Mouse (Mus musculus) kidney, adult 18-20 months (tissue): ENCODE results near the gene Gps2.
"Not testable (repeated sequence)": the region's sequence is repeated elsewhere in the genome, so short reads cannot be mapped to it uniquely, and the experiment has no call there.

Experiments
- DNase-seq: peaks from one replicate; pipeline ENCODE4 v3.0.0; 2021

Gene Gps2

DNA sequence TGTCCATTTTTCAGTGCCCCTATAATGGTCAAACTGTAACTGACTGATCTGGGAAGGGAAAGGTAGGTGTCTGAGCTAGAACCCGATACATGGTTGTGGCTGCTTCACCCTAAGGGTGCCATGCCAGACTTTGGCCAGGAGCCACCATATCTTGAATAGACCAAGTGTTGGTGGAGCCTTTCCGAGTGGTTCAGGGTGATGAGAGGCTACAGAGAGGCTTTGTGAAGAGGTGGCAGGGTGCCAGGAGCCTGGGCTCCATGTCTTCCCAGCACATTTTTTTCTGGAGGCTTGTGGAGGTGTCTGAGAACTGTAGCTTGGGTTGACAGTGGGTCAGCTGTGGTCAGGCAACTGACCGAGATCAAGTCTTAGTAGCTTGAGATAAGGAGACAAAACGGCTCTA is 22.2 kb upstream of the Gps2 start:
- no peak for DNase-seq

GRCm38 (mm10) chr11:69894671-69895070 is 19.0 kb upstream of the Gps2 start:
- no peak for DNase-seq

- DNase-seq = no peak
These were observed 18.4 kb upstream of the Gps2 start, which contains the start of gene Acap1 for GRCm38 (mm10) chr11:69895291-69895690. Acap1 (minus strand) TSS chr11:69895539.

DNA sequence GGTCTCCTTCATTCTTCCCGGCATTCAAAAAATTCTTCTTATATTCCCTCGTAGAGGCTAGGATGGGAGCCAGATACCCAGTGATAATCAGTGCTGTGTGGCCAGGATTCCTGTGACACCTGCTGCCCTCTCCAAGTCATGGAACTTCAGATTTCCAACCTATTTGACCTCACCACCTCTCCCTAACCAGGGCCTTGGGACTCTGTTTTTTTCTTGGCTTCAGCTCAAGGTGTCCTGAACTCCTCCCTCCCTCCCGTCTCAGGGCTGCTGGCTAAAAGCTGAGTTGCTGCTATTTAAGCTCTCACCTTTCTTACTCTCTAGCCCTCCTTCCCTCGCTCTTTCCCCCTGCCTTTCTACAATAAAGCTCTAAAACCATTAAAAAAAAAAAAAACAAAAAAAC is 13.8 kb upstream of the Gps2 start:
- DNase-seq = no peak

GRCm38 (mm10) chr11:69900471-69901405 is 12.9 kb upstream of the Gps2 start, which contains the start of the genes 2810408A11Rik and Neurl4:
2810408A11Rik (minus strand) TSS chr11:69900987.
Neurl4 (plus strand) TSS chr11:69901072.
- peak; percentile 90 for DNase-seq

GRCm38 (mm10) chr11:69901406-69901846 is 12.3 kb upstream of the Gps2 start:
- peak; percentile 93 for DNase-seq

DNA sequence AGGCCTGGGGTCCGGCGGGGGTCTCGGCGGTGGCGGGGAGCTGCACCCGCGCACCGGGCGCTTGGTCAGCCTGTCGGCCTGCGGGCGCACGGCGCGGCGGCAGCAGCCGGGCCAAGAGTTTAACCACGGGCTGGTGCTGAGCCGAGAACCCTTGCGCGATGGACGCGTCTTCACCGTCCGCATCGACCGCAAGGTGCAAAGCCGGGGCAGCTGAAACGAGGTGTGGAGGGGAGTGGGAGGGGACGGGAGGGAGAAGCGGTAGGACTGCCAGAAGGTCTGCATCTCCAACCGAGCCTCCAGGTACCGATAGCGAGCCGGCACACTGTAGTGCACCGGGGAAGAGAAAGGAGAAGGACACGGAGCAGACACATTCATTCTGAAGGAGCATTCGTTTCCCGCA is 11.7 kb upstream of the Gps2 start:
- DNase-seq = peak; percentile 55

DNA sequence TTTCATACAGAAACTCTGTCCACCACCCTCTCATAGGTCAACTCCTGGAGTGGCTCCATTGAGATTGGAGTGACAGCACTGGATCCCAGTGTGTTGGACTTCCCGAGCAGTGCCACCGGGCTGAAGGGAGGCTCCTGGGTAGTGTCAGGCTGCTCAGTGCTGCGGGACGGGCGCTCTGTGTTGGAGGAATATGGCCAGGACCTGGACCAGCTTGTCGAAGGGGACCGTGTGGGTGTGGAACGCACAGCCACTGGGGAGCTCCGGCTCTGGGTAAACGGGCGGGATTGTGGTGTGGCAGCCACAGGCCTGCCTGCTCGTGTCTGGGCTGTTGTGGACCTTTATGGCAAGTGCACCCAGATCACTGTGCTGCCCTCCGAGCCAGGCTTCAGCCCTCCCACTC is 10.7 kb upstream of the Gps2 start:
- DNase-seq = no peak

GRCm38 (mm10) chr11:69904311-69904710 is 9.4 kb upstream of the Gps2 start:
- no peak for DNase-seq

DNA sequence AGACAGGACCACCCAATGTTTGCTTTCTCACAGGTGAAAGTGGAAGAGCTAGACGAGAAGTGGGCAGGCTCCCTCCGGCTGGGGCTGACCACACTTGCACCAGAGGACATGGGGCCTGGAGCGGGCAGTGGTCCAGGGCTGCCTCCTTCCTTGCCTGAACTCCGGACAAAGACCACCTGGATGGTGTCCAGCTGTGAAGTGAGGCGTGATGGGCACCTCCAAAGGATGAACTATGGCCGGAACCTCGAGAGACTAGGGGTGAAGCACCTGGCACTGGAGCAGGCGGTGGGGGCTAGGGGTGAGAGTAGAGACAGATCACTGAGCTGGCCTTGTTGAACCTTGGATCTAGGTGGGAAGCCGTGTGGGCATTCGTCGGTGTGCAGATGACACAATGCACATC is 5.0 kb upstream of the Gps2 start:
- DNase-seq = peak; percentile 90

- DNase-seq = no peak
These were observed 4.5 kb upstream of the Gps2 start for GRCm38 (mm10) chr11:69909174-69909573.

- no peak for DNase-seq
These were observed 3.5 kb upstream of the Gps2 start for GRCm38 (mm10) chr11:69910177-69910576.

DNA sequence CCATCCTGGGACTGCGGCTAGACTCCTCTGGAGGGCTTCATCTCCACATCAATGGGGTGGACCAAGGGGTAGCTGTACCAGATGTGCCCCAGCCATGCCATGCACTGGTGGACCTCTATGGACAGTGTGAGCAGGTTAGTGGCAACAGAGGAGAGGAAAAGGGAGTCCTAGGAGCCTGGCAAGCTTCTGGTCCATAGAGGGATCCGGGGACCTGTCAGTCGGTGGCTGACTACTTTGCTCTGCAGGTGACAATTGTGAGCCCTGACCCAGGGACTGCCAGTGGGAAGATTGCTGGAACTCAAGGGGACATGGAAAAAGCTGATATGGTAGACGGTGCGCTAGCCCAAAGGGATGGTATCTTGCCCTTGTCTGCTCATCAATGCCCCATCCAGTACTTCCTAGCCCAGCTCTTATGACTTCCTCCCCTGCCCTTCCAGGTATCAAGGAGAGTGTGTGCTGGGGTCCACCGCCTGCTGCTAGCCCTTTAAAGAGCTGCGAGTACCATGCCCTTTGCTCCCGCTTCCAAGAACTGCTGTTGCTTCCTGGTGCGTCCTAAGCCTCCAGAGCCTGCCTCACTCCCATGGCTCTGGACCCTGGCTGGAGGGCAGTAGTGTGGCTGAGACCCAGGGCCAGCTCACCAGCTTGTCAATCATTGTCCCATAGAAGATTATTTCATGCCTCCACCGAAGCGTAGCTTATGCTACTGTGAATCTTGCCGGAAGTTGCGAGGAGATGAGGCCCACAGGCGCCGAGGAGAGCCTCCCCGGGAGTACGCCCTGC is 2.7 kb upstream of the Gps2 start:
- DNase-seq = peak; percentile 76

DNA sequence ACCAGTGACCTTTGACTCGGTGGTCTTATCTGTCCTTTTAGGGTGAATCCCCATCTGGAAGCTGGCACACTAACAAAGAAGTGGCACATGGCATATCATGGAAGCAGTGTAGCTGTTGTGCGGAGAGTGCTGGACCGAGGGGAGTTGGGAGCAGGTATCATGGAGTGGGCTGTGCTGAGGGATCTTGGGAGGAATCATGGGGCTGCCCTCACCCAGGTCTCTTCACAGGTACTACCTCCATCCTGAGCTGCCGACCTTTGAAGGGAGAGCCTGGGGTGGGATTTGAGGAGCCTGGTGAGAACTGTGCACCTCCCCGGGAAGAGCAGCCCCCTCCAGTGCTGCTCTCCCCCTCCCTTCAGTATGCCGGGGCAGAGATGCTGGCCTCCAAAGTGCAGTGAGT is 2.0 kb upstream of the Gps2 start:
- DNase-seq = no peak

DNA sequence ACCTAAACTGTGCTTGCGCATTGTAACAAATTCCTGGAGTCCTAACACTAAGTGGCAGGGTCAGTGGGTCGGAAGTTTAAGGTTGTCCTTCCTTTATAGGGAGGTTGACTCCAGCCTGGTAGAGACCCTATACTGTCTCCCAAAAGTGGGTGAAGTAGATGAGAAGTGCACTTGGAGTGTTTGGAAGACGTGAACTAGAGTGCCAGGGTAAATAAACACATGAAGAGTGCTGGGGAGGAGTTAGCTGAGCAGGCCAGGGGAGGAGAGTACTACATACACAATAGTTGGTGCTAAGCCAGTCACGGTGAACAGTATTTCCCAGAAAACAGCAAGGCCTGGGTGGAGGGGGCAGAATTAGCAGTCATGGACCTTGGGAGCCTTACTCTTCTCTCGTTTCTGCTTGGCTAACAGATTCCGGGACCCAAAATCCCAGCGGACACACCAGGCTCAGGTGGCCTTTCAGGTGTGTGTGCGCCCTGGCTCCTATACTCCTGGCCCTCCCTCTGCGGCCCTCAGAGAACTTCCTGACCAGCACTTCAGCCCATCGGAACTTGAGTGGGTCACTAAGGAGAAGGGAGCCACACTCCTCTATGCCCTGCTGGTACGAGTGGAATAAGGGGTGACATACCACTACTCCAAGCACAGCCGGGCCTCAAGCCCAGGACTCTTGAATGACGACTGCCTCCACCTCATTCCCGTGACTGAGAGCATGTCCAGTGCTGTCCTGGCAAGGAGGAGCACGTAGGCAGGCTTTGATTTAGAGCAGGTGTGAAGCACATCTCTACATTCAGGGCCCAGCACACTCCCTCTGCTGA is 765 bp upstream of the Gps2 start:
- DNase-seq = no peak

GRCm38 (mm10) chr11:69914372-69914764 is 680 bp downstream of the Gps2 start:
- no peak for DNase-seq

- no peak for DNase-seq
These were observed 1.3 kb downstream of the Gps2 start for GRCm38 (mm10) chr11:69914917-69915430.

GRCm38 (mm10) chr11:69915667-69916627 is 2.3 kb downstream of the Gps2 start:
- no peak for DNase-seq

DNA sequence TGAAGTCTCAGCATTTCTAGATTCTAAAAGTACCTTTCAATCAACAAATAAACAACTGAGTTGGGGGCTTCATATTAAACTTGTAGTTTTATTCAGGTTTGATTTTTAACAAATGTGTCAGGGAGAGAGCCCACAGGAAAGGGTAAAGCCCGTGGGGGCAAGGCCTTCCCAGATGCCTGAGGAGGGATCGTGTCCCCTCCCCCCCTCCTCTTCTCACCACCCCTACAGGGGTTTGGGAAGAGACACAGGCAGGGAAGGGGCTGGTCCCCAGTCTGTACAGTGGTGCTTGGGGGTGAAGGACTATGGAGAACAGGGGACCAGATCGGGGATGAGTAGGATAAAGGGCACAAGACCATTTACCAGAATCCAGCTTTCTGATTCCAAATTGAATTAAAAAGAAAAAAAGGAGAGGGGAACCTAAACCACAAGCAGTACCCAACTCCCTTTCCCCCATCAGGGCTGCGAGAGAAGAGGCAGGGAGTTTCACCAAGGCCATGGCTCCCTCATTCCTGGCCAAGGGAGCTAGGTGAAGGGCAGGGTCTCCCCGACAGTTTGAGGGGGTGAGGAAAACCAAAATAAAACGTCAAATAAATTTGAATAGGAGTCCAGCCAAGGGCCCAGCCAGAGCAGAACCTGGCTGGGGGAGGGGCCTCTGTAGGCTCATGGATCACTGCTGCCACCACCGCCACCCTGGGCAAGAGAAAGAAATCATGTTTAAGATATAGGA is 3.1 kb downstream of the Gps2 start:
- not testable (repeated sequence) for DNase-seq

- DNase-seq = no peak
These were observed 3.8 kb downstream of the Gps2 start for GRCm38 (mm10) chr11:69917379-69917948.
